Mouse (Mus musculus) cerebellum, adult 2 months (tissue): ENCODE measurements around the gene Pum1.

Experiments
- CTCF ChIP-seq: fragments of 200-500 bp; IDR thresholded peaks from 2 replicates; pipeline ENCODE4 v1.5.1; 2011; ENCODE audit warnings: low read depth, mild to moderate bottlenecking, control low read depth, low read length, moderate library complexity, borderline replicate concordance; ENCODE audit not compliant: insufficient read depth
- POLR2A ChIP-seq: fragments of 200-500 bp; IDR thresholded peaks from 2 replicates; pipeline ENCODE4 v1.6.1; 2011; ENCODE audit warnings: low read length, control low read depth, borderline replicate concordance; ENCODE audit not compliant: insufficient read depth

GRCm38 (mm10) chr4:130704615-130705014 is 41.5 kb downstream of the Pum1 start:
- no peak for TF ChIP-seq CTCF
- no peak for TF ChIP-seq POLR2A
